Mouse (Mus musculus) testis, adult 2 months (tissue): ENCODE measurements around the gene Traf5. TPM values are rescaled to one million over a fixed set of nuclear protein-coding genes. Genes with fewer than 3 reads are reported as not detected.

Experiments used
- H3K27ac ChIP-seq: fragments of 200-500 bp; 2 replicates; pipeline ENCODE4 v1.5.1; 2012; ENCODE audit warnings: low read depth, low read length; ENCODE audit not compliant: control insufficient read depth, insufficient read depth
- H3K27me3 ChIP-seq: fragments of 200-500 bp; 2 replicates; pipeline ENCODE4 v1.6.1; 2012; ENCODE audit warnings: mild to moderate bottlenecking, low read length, moderate library complexity; ENCODE audit not compliant: control insufficient read depth, insufficient read depth
- H3K36me3 ChIP-seq: fragments of 200-500 bp; 2 replicates; pipeline ENCODE4 v1.6.1; 2012; ENCODE audit warnings: mild to moderate bottlenecking, low read length; ENCODE audit not compliant: control insufficient read depth, insufficient read depth
- H3K4me1 ChIP-seq: fragments of 200-500 bp; 2 replicates; pipeline ENCODE4 v1.6.1; 2012; ENCODE audit warnings: low read length; ENCODE audit not compliant: control insufficient read depth, insufficient read depth
- H3K4me3 ChIP-seq: fragments of 200-500 bp; 2 replicates; pipeline ENCODE4 v1.5.1; 2012; ENCODE audit warnings: low read depth, mild to moderate bottlenecking, low read length, moderate library complexity, mixed read lengths; ENCODE audit not compliant: control insufficient read depth
- CTCF ChIP-seq: fragments of 200-500 bp; IDR thresholded peaks from 2 replicates; pipeline ENCODE4 v1.5.1; 2012; ENCODE audit warnings: low read depth, mild to moderate bottlenecking, inconsistent platforms, low read length, moderate library complexity; ENCODE audit not compliant: control insufficient read depth, insufficient read depth, insufficient replicate concordance
- POLR2A ChIP-seq: fragments of 200-500 bp; IDR thresholded peaks from 2 replicates; pipeline ENCODE4 v1.6.1; 2012; ENCODE audit warnings: low read depth, mild to moderate bottlenecking, inconsistent platforms, low read length, moderate library complexity; ENCODE audit not compliant: control insufficient read depth
- polyA plus RNA-seq: library from polyadenylated mRNA; depleted of rRNA; stranded (reverse); fragments of >200 nt; gene quantifications from 2 replicates; pipeline ENCODE4 v1.2.3, GENCODE M21; 2012

The Traf5 gene
- polyA plus RNA-seq, 1 experiment, result 1.6 TPM

DNA sequence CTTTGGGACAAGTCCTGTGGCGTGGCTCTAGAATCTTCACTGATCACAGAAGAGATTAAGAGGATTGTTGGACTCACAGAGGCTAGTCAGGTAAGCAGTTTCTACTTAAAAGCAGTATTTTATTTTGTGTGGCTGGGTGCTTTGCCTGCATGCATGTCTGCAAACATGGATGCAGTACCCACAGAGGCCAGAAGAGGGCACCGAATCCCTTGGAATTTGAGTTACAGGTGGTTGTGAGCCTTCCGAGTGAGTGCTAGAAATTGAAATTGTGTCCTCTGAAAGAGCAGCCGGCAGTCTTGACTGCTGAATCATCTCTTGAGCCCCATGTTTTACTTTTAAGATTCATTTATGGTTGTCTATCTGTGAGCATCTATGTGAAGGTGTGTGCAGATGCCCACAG is 96.9 kb downstream of the Traf5 start:
- TF ChIP-seq CTCF, result peak; percentile 72
- TF ChIP-seq POLR2A, result no peak
- Histone ChIP-seq H3K27me3 (no peaks in the 10 kb centered on the region), H3K4me1 (peaks cover 3% of the 10 kb centered on the region; the same call in 1 of the 2 replicates), H3K36me3 (no peaks in the 10 kb centered on the region), H3K4me3 (no peak overlapping the region), H3K27ac (no peak overlapping the region)

GRCm38 (mm10) chr1:191994476-191994875 is 97.9 kb downstream of the Traf5 start:
- TF ChIP-seq CTCF (no peak), POLR2A (no peak)
- Histone ChIP-seq H3K4me1 (peaks cover 3% of the 10 kb centered on the region; the same call in 1 of the 2 replicates), H3K4me3 (no peak overlapping the region), H3K27ac (no peak overlapping the region), H3K27me3 (no peaks in the 10 kb centered on the region), H3K36me3 (no peaks in the 10 kb centered on the region)

- Histone ChIP-seq H3K27ac (no peak overlapping the region), H3K36me3 (no peaks in the 10 kb centered on the region), H3K27me3 (no peaks in the 10 kb centered on the region), H3K4me3 (no peak overlapping the region), H3K4me1 (peaks cover 3% of the 10 kb centered on the region; the same call in 1 of the 2 replicates)
- TF ChIP-seq POLR2A (no peak), CTCF (no peak)
Observed at GRCm38 (mm10) chr1:191992040-191992780, 100.1 kb downstream of the Traf5 start.

DNA sequence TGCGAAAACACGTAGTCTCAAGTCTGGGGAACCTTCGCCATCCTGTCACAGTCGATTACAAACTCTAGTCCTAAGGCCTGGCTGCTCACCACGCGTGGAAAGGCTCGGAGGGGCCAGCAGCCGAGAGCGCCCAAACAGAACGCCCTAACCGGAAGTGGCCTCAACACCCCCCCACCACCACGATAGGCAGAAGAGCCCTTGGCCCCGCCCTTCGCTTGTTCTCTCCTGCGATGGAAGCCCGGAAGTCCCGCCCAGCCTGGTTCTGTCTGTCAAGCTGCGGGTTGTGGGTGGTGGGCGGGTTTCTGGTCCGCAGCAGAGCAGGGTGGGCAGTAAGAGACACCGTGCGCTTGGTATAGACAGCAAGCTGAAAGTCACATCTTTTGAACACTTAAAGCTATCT is 102.4 kb downstream of the Traf5 start:
- Histone ChIP-seq H3K4me1 (peaks cover 3% of the 10 kb centered on the region; the same call in 1 of the 2 replicates), H3K27me3 (no peaks in the 10 kb centered on the region), H3K4me3 (peak overlapping the region; percentile 95), H3K27ac (peak overlapping the region; percentile 87), H3K36me3 (no peaks in the 10 kb centered on the region)
- TF ChIP-seq POLR2A, result peak; percentile 95
- no peak for TF ChIP-seq CTCF

GRCm38 (mm10) chr1:191989060-191989459 is 103.3 kb downstream of the Traf5 start:
- H3K27me3 ChIP-seq, result no peaks in the 10 kb centered on the region
- TF ChIP-seq POLR2A (no peak), CTCF (no peak)
- peak overlapping the region; percentile 59 for H3K4me3 ChIP-seq
- H3K36me3 ChIP-seq, result no peaks in the 10 kb centered on the region
- no peak overlapping the region for H3K27ac ChIP-seq
- H3K4me1 ChIP-seq, result peaks cover 3% of the 10 kb centered on the region; the same call in 1 of the 2 replicates

GRCm38 (mm10) chr1:191988646-191989045 is 103.7 kb downstream of the Traf5 start:
- peak overlapping the region; percentile 59 for H3K4me3 ChIP-seq
- peaks cover 3% of the 10 kb centered on the region; the same call in 1 of the 2 replicates for H3K4me1 ChIP-seq
- no peak overlapping the region for H3K27ac ChIP-seq
- TF ChIP-seq CTCF, result no peak
- TF ChIP-seq POLR2A, result no peak
- H3K27me3 ChIP-seq, result no peaks in the 10 kb centered on the region
- no peaks in the 10 kb centered on the region for H3K36me3 ChIP-seq

- Histone ChIP-seq H3K4me1 (peaks cover 3% of the 10 kb centered on the region; the same call in 1 of the 2 replicates), H3K4me3 (no peak overlapping the region), H3K27ac (no peak overlapping the region), H3K36me3 (no peaks in the 10 kb centered on the region), H3K27me3 (no peaks in the 10 kb centered on the region)
- TF ChIP-seq CTCF, result no peak
- TF ChIP-seq POLR2A, result no peak
Observed at GRCm38 (mm10) chr1:191987481-191987769, 104.9 kb downstream of the Traf5 start.
